Mouse (Mus musculus): ENCODE data around the gene Tyk2. TPM values are rescaled to one million over a fixed set of nuclear protein-coding genes. Genes with fewer than 3 reads are reported as not detected.

The Tyk2 gene
- total and polyA plus RNA-seq, 3 experiments, result 16.6 to 19.0 (median 17.4) TPM

- no peak overlapping the region for H3K4me3 ChIP-seq (ENCODE audit: low read depth, low read length)
- no peak for ATAC-seq (ENCODE audit: extremely low read depth, insufficient number of reproducible peaks, low FRiP score, poor library complexity, severe bottlenecking)
- TF ChIP-seq POLR2AphosphoS5 (IDR thresholded peaks at IDR 0.05; ENCODE audit: insufficient replicate concordance, low read depth, low read length), result no peak
- no peak for TF ChIP-seq TAL1 (conservative IDR thresholded peaks at IDR 0.05; ENCODE audit: low read depth, low read length)
- TF ChIP-seq CTCF (IDR thresholded peaks at IDR 0.05; ENCODE audit: low read depth, low read length), result no peak
- TF ChIP-seq GATA1 (IDR thresholded peaks at IDR 0.05; ENCODE audit: borderline replicate concordance, low read length), result no peak
- no peak for TF ChIP-seq GATA2 (IDR thresholded peaks at IDR 0.05; ENCODE audit: borderline replicate concordance, low read depth, low read length)
- peaks cover 41% of the 10 kb centered on the region for H3K4me1 ChIP-seq (ENCODE audit: insufficient read depth, low read depth, low read length)
- H3K36me3 ChIP-seq (replicated peaks), result peaks cover 95% of the 10 kb centered on the region
- no peak for DNase-seq (ENCODE audit: low spot score)
- H3K27me3 ChIP-seq (ENCODE audit: insufficient read depth, low read length), result no peaks in the 10 kb centered on the region
- H3K9me3 ChIP-seq (replicated peaks), result no peaks in the 10 kb centered on the region
Observed at GRCm38 (mm10) chr9:21144361-21144760, 13.3 kb upstream of the Tyk2 start.

- no peak for TF ChIP-seq CTCF (IDR thresholded peaks at IDR 0.05; ENCODE audit: low read depth, low read length)
- no peak for TF ChIP-seq GATA1 (IDR thresholded peaks at IDR 0.05; ENCODE audit: borderline replicate concordance, low read length)
- no peak for TF ChIP-seq TAL1 (conservative IDR thresholded peaks at IDR 0.05; ENCODE audit: low read depth, low read length)
- no peak for TF ChIP-seq POLR2AphosphoS5 (IDR thresholded peaks at IDR 0.05; ENCODE audit: insufficient replicate concordance, low read depth, low read length)
- TF ChIP-seq GATA2 (IDR thresholded peaks at IDR 0.05; ENCODE audit: borderline replicate concordance, low read depth, low read length), result no peak
- DNase-seq (ENCODE audit: low spot score), result no peak
- peaks cover 100% of the 10 kb centered on the region for H3K36me3 ChIP-seq (replicated peaks)
Observed at GRCm38 (mm10) chr9:21141922-21142321, 10.9 kb upstream of the Tyk2 start.

GRCm38 (mm10) chr9:21138386-21138785, 7.3 kb upstream of the Tyk2 start:
- no peaks in the 10 kb centered on the region for H3K9me3 ChIP-seq (replicated peaks)
- peaks cover 17% of the 10 kb centered on the region; the same call in 1 of the 2 replicates for H3K4me1 ChIP-seq (ENCODE audit: insufficient read depth, low read depth, low read length)
- H3K4me3 ChIP-seq (ENCODE audit: low read depth, low read length), result no peak overlapping the region
- TF ChIP-seq POLR2AphosphoS5 (IDR thresholded peaks at IDR 0.05; ENCODE audit: insufficient replicate concordance, low read depth, low read length), result no peak
- no peak for TF ChIP-seq TAL1 (conservative IDR thresholded peaks at IDR 0.05; ENCODE audit: low read depth, low read length)
- no peak for TF ChIP-seq GATA1 (IDR thresholded peaks at IDR 0.05; ENCODE audit: borderline replicate concordance, low read length)
- TF ChIP-seq GATA2 (IDR thresholded peaks at IDR 0.05; ENCODE audit: borderline replicate concordance, low read depth, low read length), result no peak
- no peak for TF ChIP-seq CTCF (IDR thresholded peaks at IDR 0.05; ENCODE audit: low read depth, low read length)
- DNase-seq (ENCODE audit: low spot score), result no peak
- H3K27me3 ChIP-seq (ENCODE audit: insufficient read depth, low read length), result no peaks in the 10 kb centered on the region
- no peak for ATAC-seq (ENCODE audit: extremely low read depth, insufficient number of reproducible peaks, low FRiP score, poor library complexity, severe bottlenecking)
- peaks cover 90% of the 10 kb centered on the region for H3K36me3 ChIP-seq (replicated peaks)

More at GRCm38 (mm10) chr9:21141922-21142321, 10.9 kb upstream of the Tyk2 start:
- H3K27me3 ChIP-seq (ENCODE audit: insufficient read depth, low read length), result no peaks in the 10 kb centered on the region
- no peak for ATAC-seq (ENCODE audit: extremely low read depth, insufficient number of reproducible peaks, low FRiP score, poor library complexity, severe bottlenecking)
- H3K4me3 ChIP-seq (ENCODE audit: low read depth, low read length), result no peak overlapping the region
- H3K4me1 ChIP-seq (ENCODE audit: insufficient read depth, low read depth, low read length), result peaks cover 23% of the 10 kb centered on the region
- H3K9me3 ChIP-seq (replicated peaks), result no peaks in the 10 kb centered on the region

- no peak overlapping the region for H3K4me3 ChIP-seq (ENCODE audit: low read depth, low read length)
- no peaks in the 10 kb centered on the region for H3K27me3 ChIP-seq (ENCODE audit: insufficient read depth, low read length)
- no peaks in the 10 kb centered on the region for H3K9me3 ChIP-seq (replicated peaks)
- 0 out of 2 replicates have a peak, but pooled peaks have one; percentile 15 for ATAC-seq (ENCODE audit: extremely low read depth, insufficient number of reproducible peaks, low FRiP score, poor library complexity, severe bottlenecking)
- peak; percentile 49 for DNase-seq (ENCODE audit: low spot score)
- H3K36me3 ChIP-seq (replicated peaks), result peaks cover 78% of the 10 kb centered on the region
- peaks cover 21% of the 10 kb centered on the region; the same call in 1 of the 2 replicates for H3K4me1 ChIP-seq (ENCODE audit: insufficient read depth, low read depth, low read length)
- TF ChIP-seq CTCF (IDR thresholded peaks at IDR 0.05; ENCODE audit: low read depth, low read length), result peak; percentile 40; the same call in 1 of the 2 replicates
- TF ChIP-seq GATA1 (IDR thresholded peaks at IDR 0.05; ENCODE audit: borderline replicate concordance, low read length), result no peak
Observed at GRCm38 (mm10) chr9:21137229-21137628, 6.2 kb upstream of the Tyk2 start.

GRCm38 (mm10) chr9:21136401-21136800, 5.4 kb upstream of the Tyk2 start:
- no peak overlapping the region for H3K4me3 ChIP-seq (ENCODE audit: low read depth, low read length)
- H3K9me3 ChIP-seq (replicated peaks), result no peaks in the 10 kb centered on the region
- H3K27me3 ChIP-seq (ENCODE audit: insufficient read depth, low read length), result no peaks in the 10 kb centered on the region
- ATAC-seq (ENCODE audit: extremely low read depth, insufficient number of reproducible peaks, low FRiP score, poor library complexity, severe bottlenecking) (no peak), DNase-seq (ENCODE audit: low spot score) (no peak)
- H3K4me1 ChIP-seq (ENCODE audit: insufficient read depth, low read depth, low read length), result peaks cover 26% of the 10 kb centered on the region
- peaks cover 70% of the 10 kb centered on the region for H3K36me3 ChIP-seq (replicated peaks)
- TF ChIP-seq TAL1 (conservative IDR thresholded peaks at IDR 0.05; ENCODE audit: low read depth, low read length) (no peak), POLR2AphosphoS5 (IDR thresholded peaks at IDR 0.05; ENCODE audit: insufficient replicate concordance, low read depth, low read length) (no peak), CTCF (IDR thresholded peaks at IDR 0.05; ENCODE audit: low read depth, low read length) (no peak), GATA2 (IDR thresholded peaks at IDR 0.05; ENCODE audit: borderline replicate concordance, low read depth, low read length) (no peak), GATA1 (IDR thresholded peaks at IDR 0.05; ENCODE audit: borderline replicate concordance, low read length) (no peak)

GRCm38 (mm10) chr9:21135941-21136381, 4.9 kb upstream of the Tyk2 start:
- ATAC-seq (ENCODE audit: extremely low read depth, insufficient number of reproducible peaks, low FRiP score, poor library complexity, severe bottlenecking) (no peak), DNase-seq (ENCODE audit: low spot score) (no peak)
- H3K4me1 ChIP-seq (ENCODE audit: insufficient read depth, low read depth, low read length), result peaks cover 29% of the 10 kb centered on the region
- peaks cover 65% of the 10 kb centered on the region for H3K36me3 ChIP-seq (replicated peaks)
- H3K9me3 ChIP-seq (replicated peaks), result no peaks in the 10 kb centered on the region
- H3K4me3 ChIP-seq (ENCODE audit: low read depth, low read length), result no peak overlapping the region
- TF ChIP-seq GATA2 (IDR thresholded peaks at IDR 0.05; ENCODE audit: borderline replicate concordance, low read depth, low read length) (no peak), CTCF (IDR thresholded peaks at IDR 0.05; ENCODE audit: low read depth, low read length) (no peak), GATA1 (IDR thresholded peaks at IDR 0.05; ENCODE audit: borderline replicate concordance, low read length) (no peak), TAL1 (conservative IDR thresholded peaks at IDR 0.05; ENCODE audit: low read depth, low read length) (no peak), POLR2AphosphoS5 (IDR thresholded peaks at IDR 0.05; ENCODE audit: insufficient replicate concordance, low read depth, low read length) (no peak)
- no peaks in the 10 kb centered on the region for H3K27me3 ChIP-seq (ENCODE audit: insufficient read depth, low read length)

Measured in G1E (cell line).